Mouse (Mus musculus): ENCODE results near the gene Cdk14. TPM values are rescaled to one million over a fixed set of nuclear protein-coding genes. Genes with fewer than 3 reads are reported as not detected.
"Not testable (repeated sequence)": the region's sequence is repeated elsewhere in the genome, so short reads cannot be mapped to it uniquely, and the experiment has no call there.

Gene Cdk14
- polyA plus RNA-seq, 1 experiment, result 10.1 TPM

DNA sequence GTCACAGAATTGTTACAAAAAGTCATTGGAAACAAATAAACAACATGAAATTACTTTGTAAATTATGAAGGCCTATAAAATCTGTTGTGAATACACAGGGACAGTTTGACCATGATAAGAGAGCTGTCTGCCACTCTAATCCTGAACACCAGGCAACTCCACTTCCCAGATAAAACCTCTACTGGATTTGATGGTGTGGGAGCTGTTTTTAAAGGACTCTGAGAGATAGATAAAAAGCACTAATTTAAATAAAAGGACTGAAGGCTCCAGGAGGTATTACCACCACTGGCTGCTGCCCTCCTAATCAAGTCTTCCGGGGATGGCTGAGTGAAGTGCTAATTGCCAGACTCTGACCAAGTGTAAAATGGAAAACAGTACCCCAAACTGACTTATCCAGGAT lies 66.2 kb downstream of the Cdk14 start:
- no peaks in the 10 kb centered on the region for H3K4me1 ChIP-seq (ENCODE audit: control insufficient read depth, insufficient read depth, insufficient read length, low read length)
- H3K4me3 ChIP-seq (ENCODE audit: insufficient read depth, low read depth, low read length), result no peak overlapping the region
- no peak overlapping the region for H3K27ac ChIP-seq (replicated peaks; ENCODE audit: low read depth, low read length)

GRCm38 (mm10) chr5:5344646-5345045 lies 75.5 kb downstream of the Cdk14 start:
- H3K4me3 ChIP-seq (ENCODE audit: insufficient read depth, low read depth, low read length), result no peak overlapping the region
- H3K27ac ChIP-seq (replicated peaks; ENCODE audit: low read depth, low read length), result no peak overlapping the region
- H3K4me1 ChIP-seq (ENCODE audit: control insufficient read depth, insufficient read depth, insufficient read length, low read length), result peaks cover 6% of the 10 kb centered on the region

DNA sequence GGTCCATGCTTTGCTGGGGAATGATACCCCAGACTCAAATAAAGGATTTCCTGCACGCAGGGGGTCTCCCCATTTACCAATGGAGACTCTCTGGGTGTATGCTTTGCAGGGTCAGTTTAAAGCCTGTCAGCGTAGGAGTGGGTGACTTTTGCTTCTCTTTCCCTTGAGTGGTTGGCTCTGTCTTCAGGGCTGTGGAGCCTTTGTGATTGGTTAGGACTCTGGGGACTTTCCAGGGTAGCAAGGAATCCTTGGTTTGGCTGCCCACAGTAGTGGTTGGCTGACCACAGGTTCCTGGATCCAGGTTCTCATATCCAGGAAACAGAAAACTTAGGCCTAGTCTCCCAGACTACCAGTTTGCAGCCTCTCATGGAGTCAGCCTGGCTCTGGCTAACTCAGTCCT lies 76.4 kb downstream of the Cdk14 start:
- Histone ChIP-seq H3K27ac (replicated peaks; ENCODE audit: low read depth, low read length) (peak overlapping the region; percentile 59), H3K4me1 (ENCODE audit: control insufficient read depth, insufficient read depth, insufficient read length, low read length) (peaks cover 6% of the 10 kb centered on the region)

GRCm38 (mm10) chr5:5343267-5343666 lies 76.8 kb downstream of the Cdk14 start:
- H3K4me1 ChIP-seq (ENCODE audit: control insufficient read depth, insufficient read depth, insufficient read length, low read length), result peaks cover 6% of the 10 kb centered on the region
- H3K27ac ChIP-seq (replicated peaks; ENCODE audit: low read depth, low read length), result peak overlapping the region; percentile 59; the same call in 1 of the 2 replicates
- H3K4me3 ChIP-seq (ENCODE audit: insufficient read depth, low read depth, low read length), result no peak overlapping the region

More for the DNA sequence above, 76.4 kb downstream of the Cdk14 start:
- no peak overlapping the region for H3K4me3 ChIP-seq (ENCODE audit: insufficient read depth, low read depth, low read length)

GRCm38 (mm10) chr5:5342410-5343137 lies 77.5 kb downstream of the Cdk14 start:
- H3K4me3 ChIP-seq (ENCODE audit: insufficient read depth, low read depth, low read length), result no peak overlapping the region
- H3K4me1 ChIP-seq (ENCODE audit: control insufficient read depth, insufficient read depth, insufficient read length, low read length), result peaks cover 6% of the 10 kb centered on the region
- peak overlapping the region; percentile 77 for H3K27ac ChIP-seq (replicated peaks; ENCODE audit: low read depth, low read length)

DNA sequence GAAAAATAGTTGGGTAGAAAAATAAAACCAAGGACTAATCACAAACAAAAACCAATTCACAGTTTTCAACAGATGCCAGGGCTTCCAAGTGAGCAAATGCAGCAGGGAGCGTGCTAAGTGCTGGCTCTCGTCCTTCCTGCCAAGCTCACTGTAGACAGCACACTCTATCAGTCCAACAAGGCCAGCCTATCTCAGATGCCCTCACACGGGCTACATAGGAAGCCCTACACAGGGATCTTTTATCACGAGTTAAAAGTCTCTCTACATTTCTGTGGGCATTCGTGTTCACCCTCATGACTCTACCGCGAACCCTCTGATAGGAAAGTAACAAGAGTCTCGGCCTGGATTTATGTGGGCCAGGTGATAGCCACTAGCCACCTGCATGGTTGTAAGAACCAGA lies 78.5 kb downstream of the Cdk14 start:
- Histone ChIP-seq H3K4me1 (ENCODE audit: control insufficient read depth, insufficient read depth, insufficient read length, low read length) (peaks cover 6% of the 10 kb centered on the region), H3K27ac (replicated peaks; ENCODE audit: low read depth, low read length) (peak overlapping the region; percentile 17; the same call in 1 of the 2 replicates), H3K4me3 (ENCODE audit: insufficient read depth, low read depth, low read length) (no peak overlapping the region)

DNA sequence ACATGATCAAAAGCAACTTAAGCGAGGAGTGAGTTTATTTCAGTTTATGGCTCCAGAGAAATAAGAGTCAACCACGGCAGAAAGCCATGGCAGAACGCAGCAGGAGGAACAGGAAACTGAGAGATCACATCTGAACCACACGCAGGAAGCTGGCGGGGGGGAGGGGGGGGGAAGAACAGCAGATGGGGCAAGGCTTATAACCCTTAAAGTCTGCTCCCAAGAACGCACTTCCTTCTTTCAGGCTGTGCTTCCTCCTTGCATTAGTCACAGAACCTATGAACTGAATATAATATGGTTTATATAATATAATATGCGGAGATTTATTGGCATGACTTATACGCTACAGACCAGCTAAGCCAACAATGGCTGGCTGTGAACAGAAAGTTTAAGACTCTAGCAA lies 86.2 kb downstream of the Cdk14 start:
- H3K4me1 ChIP-seq (ENCODE audit: control insufficient read depth, insufficient read depth, insufficient read length, low read length), result no peaks in the 10 kb centered on the region; the same call in 1 of the 2 replicates
- H3K27ac ChIP-seq (replicated peaks; ENCODE audit: low read depth, low read length), result no peak overlapping the region
- H3K4me3 ChIP-seq (ENCODE audit: insufficient read depth, low read depth, low read length), result no peak overlapping the region

- H3K27ac ChIP-seq (replicated peaks; ENCODE audit: low read depth, low read length), result no peak overlapping the region
- H3K4me1 ChIP-seq (ENCODE audit: control insufficient read depth, insufficient read depth, insufficient read length, low read length), result no peaks in the 10 kb centered on the region; the same call in 1 of the 2 replicates
- H3K4me3 ChIP-seq (ENCODE audit: insufficient read depth, low read depth, low read length), result no peak overlapping the region
Measured at GRCm38 (mm10) chr5:5330926-5331460, 89.1 kb downstream of the Cdk14 start.

DNA sequence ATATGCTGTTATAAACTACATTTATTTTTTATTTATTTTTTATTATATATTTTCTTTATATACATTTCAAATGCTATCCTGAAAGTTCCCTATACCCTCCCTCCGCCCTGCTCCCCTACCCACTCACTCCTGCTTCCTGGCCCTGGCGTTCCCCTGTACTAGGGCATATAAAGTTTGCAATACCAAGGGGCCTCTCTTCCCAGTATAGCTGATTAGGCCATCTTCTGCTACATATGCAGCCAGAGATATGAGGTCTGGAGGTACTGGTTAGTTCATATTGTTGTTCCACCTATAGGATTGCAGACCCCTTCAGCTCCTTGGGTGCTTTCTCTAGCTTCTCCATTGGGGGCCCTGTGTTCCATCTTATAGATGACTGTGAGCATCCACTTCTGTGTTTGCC lies 91.1 kb downstream of the Cdk14 start:
- H3K4me1 ChIP-seq (ENCODE audit: control insufficient read depth, insufficient read depth, insufficient read length, low read length); H3K4me3 ChIP-seq (ENCODE audit: insufficient read depth, low read depth, low read length); H3K27ac ChIP-seq (replicated peaks; ENCODE audit: low read depth, low read length): not testable (repeated sequence)

GRCm38 (mm10) chr5:5326716-5327115 lies 93.4 kb downstream of the Cdk14 start:
- no peaks in the 10 kb centered on the region for H3K4me1 ChIP-seq (ENCODE audit: control insufficient read depth, insufficient read depth, insufficient read length, low read length)
- no peak overlapping the region for H3K4me3 ChIP-seq (ENCODE audit: insufficient read depth, low read depth, low read length)
- H3K27ac ChIP-seq (replicated peaks; ENCODE audit: low read depth, low read length), result no peak overlapping the region

DNA sequence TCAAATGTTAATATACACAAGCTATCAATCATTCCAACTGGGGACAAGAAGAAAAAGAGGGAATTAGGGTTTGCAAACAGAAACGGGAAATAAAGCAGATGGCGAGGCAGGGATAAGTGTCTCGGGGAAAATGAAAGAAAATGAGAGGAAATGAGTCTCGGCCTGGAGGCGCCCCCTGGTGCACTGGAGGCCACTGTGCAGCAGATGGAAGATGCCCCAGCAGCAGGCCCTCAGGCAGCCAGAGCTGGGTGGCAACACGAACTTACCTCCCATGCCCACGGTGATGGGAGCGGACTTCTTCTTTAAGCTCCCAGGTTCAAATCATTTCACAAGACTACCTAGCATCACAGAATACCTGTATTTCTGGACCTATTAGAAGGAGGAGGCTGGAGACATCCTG lies 97.4 kb downstream of the Cdk14 start:
- Histone ChIP-seq H3K4me3 (ENCODE audit: insufficient read depth, low read depth, low read length) (no peak overlapping the region), H3K27ac (replicated peaks; ENCODE audit: low read depth, low read length) (no peak overlapping the region), H3K4me1 (ENCODE audit: control insufficient read depth, insufficient read depth, insufficient read length, low read length) (peaks cover 3% of the 10 kb centered on the region; the same call in 1 of the 2 replicates)

DNA sequence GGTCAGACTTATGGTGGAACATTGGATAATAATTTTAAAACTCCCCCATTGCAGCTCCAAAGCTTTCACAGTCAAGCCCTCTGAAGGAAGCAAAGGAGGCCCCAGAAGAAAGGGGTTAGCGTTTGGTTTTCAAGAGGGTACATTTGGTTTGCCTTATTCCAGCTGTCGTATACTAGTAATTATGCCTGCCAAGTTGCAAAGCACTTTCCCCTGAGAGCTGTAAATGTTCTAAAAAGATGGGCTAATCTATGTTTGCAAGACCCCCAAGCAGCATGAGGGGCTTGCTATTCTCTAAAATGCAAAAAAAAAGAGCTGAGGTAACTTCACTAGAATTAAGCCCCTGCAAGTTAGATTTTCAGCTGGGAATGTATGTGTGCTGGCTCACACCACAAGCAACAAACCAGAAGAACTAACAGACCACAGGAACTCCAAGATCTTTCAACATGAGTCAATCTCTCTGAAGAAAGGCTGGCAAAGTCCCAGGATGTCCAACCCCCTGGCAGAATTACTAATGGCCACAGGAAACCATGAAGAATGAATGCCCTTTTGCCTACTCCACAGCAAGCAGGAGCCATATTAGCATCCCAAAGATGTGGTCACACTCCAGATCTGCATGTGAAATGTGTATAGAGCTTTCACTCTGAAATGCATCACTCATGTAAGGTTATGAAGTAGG lies 99.5 kb downstream of the Cdk14 start:
- Histone ChIP-seq H3K4me1 (ENCODE audit: control insufficient read depth, insufficient read depth, insufficient read length, low read length) (peaks cover 3% of the 10 kb centered on the region; the same call in 1 of the 2 replicates), H3K27ac (replicated peaks; ENCODE audit: low read depth, low read length) (peak overlapping the region; percentile 52), H3K4me3 (ENCODE audit: insufficient read depth, low read depth, low read length) (0 out of 2 replicates have a peak overlapping the region, but pooled peaks have one; percentile 7)

- Histone ChIP-seq H3K27ac (replicated peaks; ENCODE audit: low read depth, low read length) (peak overlapping the region; percentile 52), H3K4me1 (ENCODE audit: control insufficient read depth, insufficient read depth, insufficient read length, low read length) (peaks cover 3% of the 10 kb centered on the region; the same call in 1 of the 2 replicates), H3K4me3 (ENCODE audit: insufficient read depth, low read depth, low read length) (0 out of 2 replicates have a peak overlapping the region, but pooled peaks have one; percentile 7)
Measured at GRCm38 (mm10) chr5:5319824-5320505, 100.1 kb downstream of the Cdk14 start.

DNA sequence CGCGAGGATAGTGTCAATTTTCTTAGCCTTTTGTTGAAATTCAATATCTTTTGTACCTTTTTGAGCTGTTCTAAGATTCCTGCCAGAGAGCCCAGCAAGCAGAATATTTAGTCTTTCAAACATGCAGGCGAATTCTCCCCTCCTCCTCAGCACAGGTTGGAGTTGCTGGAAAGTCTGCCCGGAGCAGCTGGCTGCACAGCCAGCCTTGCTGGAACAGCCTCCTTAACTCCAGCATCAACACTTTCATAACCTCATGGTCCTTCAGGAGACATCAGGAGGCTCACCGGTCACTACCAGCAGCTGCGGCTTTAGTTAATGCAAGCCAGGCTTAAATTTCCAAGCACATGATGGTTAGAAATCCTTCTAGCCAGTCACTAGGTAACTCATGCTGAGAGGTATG lies 105.8 kb downstream of the Cdk14 start:
- Histone ChIP-seq H3K27ac (replicated peaks; ENCODE audit: low read depth, low read length) (no peak overlapping the region), H3K4me1 (ENCODE audit: control insufficient read depth, insufficient read depth, insufficient read length, low read length) (no peaks in the 10 kb centered on the region), H3K4me3 (ENCODE audit: insufficient read depth, low read depth, low read length) (no peak overlapping the region)

DNA sequence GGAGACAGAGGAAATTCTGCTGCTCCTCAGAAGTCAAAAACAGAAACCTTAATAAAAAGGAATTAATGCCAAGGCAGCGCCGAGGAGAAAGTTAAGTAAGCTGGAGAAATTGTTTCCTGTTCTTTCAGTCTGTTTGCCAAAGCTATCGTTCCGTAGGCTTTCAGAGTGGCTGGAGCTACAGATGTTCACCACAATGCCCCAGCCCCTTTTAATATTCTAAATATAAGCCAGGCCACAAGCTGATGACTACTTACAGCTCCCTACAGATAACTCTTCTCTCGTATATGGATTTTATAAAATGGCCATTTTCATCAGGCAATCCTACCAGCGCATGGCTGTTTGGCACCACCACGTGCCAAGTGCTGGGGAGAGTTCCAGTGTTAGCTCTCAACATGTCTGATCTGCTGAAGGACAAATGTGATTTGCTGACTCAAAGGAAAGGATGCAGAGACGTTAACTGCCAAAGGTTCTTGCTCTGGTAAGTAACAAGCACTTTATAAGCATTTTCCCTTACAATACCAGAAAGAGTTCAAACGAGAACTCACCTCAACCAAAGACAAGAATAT lies 106.8 kb downstream of the Cdk14 start:
- H3K4me1 ChIP-seq (ENCODE audit: control insufficient read depth, insufficient read depth, insufficient read length, low read length), result no peaks in the 10 kb centered on the region
- H3K27ac ChIP-seq (replicated peaks; ENCODE audit: low read depth, low read length), result peak overlapping the region; percentile 59; the same call in 1 of the 2 replicates
- peak overlapping the region; percentile 44 for H3K4me3 ChIP-seq (ENCODE audit: insufficient read depth, low read depth, low read length)

Data from brown adipose tissue, adult 24 weeks (tissue).